Mouse (Mus musculus): ENCODE data around the gene Nt5c2.

The Nt5c2 gene

DNA sequence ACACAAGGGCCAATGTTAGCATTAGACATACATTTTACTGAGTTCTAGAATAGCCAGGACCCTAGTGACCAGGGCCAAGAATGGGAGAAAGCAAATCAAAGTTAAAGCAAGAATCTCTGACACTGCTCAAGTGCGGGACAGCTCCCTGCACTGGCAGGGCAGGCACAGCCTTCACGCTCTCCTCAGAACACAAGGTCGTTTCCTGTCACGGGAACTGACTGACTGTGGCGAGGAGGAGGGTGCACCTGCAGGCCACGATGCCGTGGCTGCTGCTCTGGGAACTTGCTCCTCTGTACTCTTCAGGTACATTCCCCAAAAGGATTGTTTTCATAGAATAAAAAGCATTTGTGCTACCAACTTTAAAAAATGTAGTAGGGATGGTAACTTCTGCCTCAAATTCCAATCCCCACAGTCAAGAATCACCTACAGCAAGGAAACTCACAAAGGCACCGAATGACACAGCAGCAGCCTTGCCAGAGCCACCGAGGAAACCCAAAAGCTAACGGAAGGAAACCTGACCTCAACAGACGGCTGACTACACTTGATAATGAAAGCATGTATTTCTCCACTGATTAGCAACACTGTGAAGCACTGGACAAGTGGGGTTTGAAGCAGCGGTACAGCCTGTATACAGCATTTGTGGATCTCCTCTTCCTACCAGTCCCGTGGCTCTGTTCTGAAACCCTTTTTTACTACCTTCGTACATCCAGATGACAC is 127.0 kb downstream of the Nt5c2 start:
- peak; percentile 37 to 42 for DNase-seq (ENCODE audit: low spot score in 2 of 2)

DNA sequence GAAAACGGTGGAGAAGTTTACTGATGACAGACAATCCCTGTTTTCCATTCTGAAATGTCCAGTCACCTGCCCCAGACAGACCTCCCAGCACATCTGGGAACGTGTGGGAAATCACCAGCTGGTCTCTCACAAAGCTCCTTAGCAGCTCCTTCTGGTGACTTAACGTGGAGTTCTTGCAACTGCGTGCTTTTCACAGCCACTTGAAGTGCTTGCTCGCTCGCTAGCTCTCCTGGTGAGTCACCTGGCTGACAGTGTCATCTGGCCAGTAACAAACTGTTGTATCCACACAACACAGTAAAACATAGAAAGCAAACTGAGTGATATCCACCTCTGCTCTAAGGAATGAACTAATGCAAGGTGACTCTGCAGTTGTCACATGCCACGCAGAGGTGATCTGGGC is 128.1 kb downstream of the Nt5c2 start:
- DNase-seq (ENCODE audit: low spot score in 2 of 2), result no peak

DNA sequence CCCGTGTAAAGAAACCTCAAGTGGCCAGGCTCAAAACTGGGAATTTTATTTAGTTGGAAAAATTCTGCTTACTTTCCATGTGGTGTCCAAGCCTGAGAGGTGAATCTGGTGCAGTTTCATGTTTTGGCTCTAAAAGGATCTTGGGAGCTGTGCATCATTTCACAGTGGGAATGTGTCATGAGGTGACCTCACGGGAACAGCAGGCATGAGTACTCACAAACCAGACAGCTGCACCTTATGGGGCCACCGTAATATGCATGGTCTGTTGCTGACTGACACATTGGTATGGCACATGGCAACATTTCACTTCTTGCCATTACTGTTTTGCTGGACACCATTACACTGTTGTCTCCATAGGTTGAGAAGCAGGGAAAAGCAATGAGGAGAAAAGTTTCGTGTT is 129.6 kb downstream of the Nt5c2 start:
- DNase-seq (ENCODE audit: low spot score in 2 of 2), result no peak

DNA sequence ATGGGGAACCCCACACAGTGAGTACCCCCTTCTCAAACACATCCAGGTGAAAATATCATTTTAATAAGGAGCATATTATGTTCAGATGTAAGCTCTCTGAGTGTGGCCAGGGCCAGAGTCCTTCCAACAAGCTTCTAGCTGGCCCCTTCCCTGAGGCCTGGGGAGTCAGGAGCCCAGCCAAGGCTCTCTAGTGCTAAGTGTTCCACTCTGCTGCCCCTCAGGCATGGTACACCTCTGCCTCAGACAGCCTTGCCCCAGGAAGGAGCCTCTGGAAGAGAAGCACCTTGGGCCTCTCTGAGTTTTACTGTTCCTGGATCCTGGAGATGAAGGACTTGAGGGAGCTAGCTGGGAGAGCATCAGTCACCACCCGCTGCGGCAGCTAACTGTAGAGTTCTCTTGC is 135.1 kb downstream of the Nt5c2 start:
- no peak for DNase-seq (ENCODE audit: low spot score in 2 of 2)

DNA sequence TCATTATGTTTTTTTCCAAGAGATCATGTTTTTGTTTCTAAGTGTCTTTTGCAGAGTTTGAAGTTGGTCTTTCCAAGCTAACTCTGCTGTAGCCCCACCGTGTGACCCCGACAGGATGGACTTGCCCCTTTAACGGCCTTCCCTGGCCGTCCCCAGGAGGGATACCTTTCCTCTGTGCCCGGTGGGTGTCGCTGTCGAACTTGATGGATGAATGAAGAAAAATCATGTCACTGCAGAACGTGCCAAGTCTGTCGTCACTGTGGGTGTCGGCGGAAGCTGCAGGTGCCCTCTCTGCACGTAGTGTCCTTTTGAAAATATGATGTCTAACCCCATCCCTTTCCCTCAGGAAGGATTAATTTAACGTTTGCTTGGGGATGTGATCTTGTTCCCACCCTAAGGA is 136.6 kb downstream of the Nt5c2 start:
- DNase-seq (ENCODE audit: low spot score in 2 of 2), result peak; percentile 53 to 55

DNA sequence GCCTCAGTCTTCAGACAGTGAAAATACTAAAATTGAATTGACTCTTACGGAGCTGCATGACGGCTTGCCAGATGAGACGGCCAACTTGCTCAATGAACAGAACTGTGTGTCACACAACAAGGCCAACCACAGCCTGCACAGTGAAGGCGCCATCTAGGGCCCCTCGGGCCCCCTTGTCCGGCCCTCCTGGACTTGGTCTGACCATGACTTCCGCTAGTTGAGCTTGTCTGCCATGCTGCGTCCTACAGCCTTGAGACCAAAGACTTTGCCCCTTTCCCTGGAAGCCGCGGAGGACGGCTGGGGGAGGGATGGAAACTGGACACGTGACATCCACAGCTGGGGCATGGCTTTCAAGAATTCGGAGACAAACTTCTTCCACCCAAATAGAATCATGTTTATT is 137.1 kb downstream of the Nt5c2 start:
- DNase-seq (ENCODE audit: low spot score in 2 of 2), result no peak

DNA sequence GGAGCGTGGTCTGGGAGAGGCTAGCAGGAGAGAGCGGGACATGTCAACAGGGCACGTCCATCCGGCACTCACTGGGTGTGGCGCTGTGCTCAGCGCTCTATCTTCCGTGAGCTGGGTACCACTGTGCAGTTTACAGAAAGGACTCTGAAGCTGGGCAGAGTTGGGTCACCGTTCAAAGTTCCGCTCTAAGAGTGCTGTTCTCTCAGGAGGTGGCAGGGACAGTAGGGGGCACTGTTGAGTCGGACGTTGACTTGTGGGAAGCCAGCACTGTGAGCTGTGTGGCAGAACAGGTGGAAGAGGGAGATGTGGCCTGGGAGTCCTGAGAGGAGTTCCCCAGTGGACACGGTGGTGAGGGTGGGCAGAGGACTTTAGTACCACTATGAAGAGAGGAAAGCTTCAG is 139.2 kb downstream of the Nt5c2 start:
- peak; percentile 67 to 79 for DNase-seq (ENCODE audit: low spot score in 2 of 2)

DNA sequence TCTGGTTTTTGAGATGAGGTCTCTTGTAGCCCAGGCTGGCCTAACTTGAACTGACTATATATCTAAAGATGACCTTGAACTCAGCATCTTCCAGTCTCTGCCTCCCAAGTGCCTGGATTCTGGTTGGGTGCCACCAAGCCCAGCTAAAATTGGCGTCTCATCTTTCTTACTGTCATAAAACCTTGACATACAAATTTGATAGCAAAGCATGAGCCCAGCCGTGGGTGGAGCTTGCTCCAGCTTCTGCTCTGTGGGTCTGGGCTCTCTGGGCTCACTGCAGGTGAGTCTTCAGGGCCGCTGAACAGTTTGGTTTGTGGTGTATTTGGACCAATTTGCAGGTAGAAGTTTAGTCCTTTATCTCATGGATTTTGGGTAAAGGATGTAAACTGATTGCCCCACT is 141.0 kb downstream of the Nt5c2 start:
- DNase-seq (ENCODE audit: low spot score in 2 of 2), result no peak

DNA sequence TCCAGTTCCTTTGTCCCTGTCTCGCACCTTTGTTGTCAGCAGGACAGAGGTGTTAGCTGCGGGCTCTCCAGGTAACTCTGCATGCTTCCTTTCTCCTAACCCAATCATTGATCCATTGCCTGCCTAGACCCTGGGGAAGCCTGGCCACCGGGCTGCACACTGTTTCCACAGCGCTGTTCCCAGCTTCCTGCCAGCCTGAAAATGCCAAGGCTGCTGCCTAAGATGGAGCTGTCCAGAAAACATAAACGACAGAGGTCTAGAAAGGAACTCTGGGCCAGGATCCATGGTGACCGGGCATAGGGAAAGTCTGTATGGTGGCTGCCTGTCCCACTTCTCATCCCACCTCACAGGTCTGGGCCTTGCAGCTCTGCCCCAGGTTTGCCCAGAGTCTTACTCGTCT is 143.3 kb downstream of the Nt5c2 start:
- no peak for DNase-seq (ENCODE audit: low spot score in 2 of 2)

DNA sequence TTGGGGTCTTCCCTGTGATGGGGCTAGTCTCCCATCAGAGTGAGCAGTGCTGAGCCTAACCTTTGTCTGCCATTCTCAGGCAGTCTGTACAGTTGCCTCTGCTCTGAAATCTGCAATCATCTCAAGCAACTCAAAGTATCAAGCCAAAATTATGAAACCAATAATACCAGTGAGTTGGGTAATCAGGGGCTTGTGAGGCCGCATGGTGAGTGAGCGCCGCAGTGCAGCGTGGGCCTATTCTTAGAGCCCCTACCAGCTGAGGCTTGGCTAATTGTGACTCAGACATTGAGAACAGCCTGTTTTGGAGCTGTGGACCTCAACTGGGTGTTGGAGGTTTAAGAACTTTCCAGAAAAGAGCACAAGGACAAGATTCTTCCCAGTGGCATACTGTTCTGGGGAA is 143.9 kb downstream of the Nt5c2 start:
- no peak for DNase-seq (ENCODE audit: low spot score in 2 of 2)

DNA sequence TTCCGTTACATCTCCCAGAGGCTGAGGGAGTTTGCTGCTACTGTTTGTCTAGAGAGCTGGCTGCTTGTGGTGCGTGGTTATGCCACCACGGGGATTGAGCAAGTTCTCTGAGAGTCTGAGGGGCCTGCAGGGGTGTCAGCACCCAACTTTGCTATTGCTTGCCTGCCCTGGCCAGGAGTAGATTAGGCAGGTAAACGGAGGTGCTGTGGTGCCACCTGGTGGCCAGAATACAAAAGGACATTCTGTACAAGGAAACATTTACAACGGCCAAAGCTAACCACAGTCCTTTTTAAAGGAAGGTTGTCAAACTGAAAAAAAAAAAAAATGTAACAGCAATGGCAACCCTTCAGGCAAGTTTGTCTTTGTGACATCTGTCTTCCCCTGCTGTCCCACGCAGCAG is 145.4 kb downstream of the Nt5c2 start:
- DNase-seq (ENCODE audit: low spot score in 2 of 2), result peak; percentile 88 to 90

DNA sequence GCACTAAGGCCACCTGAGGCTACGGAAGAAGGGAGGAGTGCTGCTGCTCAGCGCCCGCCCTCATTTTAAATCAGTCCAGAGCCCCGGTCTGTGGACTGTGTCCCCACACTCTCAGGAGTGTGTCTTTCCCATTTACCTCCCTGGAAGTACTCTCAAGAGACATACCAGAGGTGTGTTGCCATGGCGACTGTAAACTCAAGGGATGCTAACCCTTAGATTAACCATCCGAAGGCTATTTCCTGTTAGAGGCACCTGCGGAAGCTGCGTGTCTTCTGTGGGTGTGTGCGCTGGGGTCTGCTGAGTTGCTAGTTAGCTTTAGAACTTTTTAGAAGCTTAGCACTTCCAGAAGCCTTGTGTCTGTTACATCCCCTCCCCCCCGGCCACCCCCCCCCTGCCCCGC is 145.9 kb downstream of the Nt5c2 start:
- peak; percentile 31 to 44 for DNase-seq (ENCODE audit: low spot score in 2 of 2)

DNA sequence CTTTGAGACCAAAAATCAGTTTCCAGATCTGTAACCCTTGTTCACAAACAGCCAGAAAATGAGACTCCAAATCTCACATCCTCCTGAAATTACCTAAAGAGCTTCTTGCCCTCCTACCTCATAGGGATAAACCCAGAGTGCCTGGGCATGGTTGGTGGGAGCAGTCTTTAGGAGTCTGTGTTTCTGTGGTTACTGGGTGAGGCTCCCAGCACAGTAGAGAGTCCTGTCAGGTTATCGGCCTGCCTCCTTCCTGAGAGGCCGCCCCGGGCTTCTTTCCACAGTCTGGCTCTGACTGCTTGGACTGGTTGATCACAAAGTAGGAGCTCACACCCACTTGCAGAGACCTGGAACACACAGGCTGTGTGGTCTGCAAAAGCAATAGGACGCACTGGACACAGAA is 149.6 kb downstream of the Nt5c2 start:
- DNase-seq (ENCODE audit: low spot score in 2 of 2), result no peak

DNA sequence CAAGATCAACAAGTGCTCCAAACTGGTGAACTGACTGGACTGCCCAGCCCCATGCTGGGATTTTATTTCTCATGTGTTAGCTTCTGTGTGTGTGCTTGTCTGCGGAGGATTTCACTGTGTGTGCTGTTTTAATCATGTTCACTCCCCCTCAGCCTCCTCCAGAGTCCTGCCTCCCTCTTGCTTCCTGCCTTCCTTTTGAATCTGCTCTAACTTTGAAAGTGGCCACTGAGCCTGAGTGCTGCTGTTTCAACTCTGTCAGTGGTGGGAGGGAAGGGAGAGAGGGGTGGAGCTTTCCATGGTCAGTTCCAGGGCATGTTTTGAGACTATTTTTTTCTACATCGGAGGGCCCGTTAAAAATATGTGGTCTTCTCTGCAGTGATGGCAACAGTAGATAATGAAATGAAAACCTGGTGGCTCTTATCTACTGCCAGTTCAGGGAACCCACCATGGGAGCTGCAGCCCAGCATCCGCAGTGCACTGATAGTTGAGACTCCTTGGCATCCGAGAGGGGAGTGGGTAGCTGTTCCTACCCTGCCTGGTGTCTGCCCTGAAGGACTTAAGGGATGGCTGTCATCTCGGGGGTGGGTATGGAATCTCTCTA is 150.1 kb downstream of the Nt5c2 start:
- no peak for DNase-seq (ENCODE audit: low spot score in 2 of 2)

DNA sequence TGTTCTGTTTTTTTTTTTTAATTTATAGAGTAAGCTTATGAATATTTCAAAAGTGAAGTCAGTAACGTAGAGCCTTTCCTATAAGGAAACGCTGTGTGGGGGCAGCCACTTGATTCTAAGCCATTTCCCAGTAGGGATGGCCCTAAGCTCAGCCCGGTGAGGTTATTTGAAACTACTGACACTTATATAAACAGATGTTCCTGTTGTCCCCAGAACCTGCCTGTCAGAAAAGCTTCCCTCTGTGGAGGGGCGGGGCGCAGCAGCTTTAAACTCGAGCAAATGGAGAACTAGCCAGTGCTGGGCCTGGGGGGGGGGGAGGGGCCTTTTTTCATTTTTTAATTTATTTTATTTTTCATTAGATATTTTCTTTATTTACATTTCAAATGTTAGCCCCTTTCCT is 150.9 kb downstream of the Nt5c2 start:
- peak in 1 of 2 experiments; percentile 12 for DNase-seq (ENCODE audit: low spot score in 2 of 2)

DNA sequence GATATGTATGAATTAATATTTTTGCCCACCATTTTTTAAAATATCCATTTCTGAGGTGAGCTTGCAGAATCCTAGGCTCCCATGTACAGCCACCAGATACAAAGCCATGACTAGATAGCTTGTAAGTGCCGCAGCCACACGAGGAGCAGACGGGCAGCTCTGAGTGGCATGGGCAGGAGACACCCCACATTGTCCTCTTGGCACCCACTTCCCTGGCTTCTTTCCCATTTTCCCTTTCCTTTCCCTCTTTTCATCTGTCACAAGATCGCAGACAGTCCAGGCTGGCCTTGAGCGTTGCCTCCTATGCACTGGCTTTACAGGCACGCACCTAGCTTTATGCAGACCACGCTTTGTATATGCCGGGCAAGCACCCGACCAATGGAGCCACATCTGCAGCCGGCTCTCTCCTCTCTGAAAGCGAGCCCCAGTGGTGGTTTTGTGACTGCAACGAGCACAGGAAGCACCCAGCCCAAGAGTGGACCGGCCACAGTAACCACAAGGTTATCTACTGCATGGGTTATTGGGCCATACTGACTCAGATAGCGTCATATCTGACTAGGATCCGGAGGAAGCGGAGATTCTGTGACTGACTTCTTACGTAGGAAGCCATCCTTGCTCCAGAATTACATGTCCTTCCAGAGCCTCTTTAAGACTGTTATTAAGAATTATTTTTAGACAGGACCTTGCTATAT is 151.6 kb downstream of the Nt5c2 start:
- DNase-seq (ENCODE audit: low spot score in 2 of 2), result peak; percentile 84 to 95

DNA sequence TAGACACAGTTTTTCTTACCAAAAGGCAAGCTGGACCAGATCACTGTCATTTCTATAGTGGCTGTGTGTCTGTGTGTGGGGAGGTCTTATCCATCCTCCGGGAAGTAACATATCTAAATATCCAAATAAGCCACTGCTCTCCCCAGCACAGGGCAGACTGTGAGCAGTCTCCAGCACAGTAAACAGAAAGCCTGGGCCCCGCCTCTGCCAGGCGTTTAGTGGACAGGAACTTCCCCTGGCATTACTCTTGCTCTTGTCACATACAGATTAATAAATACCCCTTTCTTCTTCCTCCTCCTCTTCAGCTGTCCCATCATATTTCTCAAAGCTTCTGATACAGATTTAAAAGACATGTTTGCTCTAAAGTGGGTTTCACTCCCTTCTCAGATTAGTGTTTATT is 152.4 kb downstream of the Nt5c2 start:
- peak; percentile 18 to 40 for DNase-seq (ENCODE audit: low spot score in 2 of 2)

DNA sequence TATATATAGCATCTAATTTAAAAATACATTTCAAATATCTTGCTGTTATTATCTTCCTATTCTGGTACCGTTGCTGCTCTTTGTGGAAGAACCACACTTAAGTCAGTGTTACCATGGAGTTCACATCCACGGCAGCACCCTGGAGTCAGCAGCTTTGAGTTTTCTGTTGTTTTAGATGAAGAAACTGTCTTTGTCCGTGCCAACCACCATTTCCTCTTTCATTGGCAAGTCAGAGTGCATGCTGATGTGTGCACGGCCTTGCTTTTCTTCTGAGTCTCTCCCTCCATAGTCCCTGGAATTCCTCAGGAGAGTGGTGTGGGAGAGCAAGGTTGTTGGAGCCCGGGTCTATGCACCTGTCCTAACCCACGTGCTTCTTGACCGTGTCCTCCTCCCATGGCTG is 156.8 kb downstream of the Nt5c2 start:
- no peak for DNase-seq (ENCODE audit: low spot score in 2 of 2)

DNA sequence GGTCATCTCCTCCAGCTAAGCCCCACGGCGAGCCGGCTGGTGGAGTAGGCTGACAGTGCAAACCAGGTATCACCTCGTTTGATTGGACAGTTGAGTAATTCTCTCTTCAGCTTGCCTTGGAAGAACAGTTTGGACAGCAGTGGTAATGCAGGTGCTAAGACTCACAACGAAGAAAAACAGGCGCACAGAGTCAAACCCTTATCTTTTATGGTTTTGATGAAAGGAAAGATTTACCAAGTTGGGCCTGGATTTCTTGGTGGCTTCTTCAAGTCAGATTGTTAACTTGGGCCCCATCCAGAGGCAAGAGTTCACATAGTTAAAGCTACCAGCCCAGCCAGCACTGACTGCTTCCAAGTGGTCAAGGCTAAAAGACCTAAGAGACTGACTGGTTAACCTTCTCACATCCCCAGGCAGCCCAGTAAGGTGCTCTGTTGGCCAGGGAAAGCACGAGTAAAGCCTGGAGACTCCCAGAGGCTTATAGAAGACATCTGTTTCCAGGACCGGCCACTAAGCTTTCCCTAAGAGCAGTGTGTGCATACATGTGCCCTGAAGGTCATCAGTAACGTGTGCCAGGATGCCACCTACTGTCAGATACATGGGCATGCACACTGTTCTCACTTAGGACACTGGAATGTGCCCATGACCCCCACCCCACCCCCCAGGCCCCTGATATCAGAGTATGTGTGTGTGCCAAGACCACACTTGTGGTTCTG is 157.5 kb downstream of the Nt5c2 start:
- DNase-seq (ENCODE audit: low spot score in 2 of 2), result no peak

DNA sequence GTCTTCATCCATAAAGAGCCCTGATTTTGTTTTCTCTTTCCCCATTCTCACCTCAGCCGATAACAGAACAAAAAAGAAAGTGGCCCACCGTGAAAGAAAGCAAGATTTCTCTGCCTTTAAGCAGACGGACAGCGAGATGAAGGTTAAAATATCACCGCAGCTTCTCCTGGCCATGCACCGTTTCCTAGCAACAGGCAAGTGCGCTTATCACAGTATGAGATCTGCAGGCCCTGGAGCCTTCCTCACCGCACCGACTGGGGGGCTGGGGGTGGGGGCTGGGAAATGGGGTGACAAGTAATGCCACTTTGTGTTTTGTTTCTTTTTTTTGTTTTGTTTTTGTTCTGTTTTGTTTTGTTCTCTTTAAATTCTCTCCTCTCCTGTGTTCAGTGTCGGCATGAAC is 158.2 kb downstream of the Nt5c2 start:
- DNase-seq (ENCODE audit: low spot score in 2 of 2), result no peak

DNA sequence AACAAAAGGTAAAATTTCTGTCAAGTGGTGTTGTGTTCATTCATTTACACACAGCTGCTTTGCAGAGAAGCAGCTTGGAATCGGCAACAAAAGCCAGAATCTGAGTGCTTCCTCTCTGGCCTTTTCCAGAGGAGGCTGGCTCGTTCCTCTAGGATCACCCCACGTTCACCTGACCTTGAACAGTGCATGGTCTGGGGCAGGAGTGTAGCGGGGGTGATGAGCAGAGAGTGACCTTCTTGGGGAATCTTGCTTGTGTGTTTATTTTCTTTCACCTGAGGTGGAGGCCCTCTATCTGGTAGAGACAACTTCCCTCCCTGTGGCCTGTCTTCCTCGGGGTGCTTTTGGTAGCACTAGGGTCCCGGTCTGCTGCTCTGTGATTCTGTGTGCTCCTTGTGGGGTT is 158.7 kb downstream of the Nt5c2 start:
- DNase-seq (ENCODE audit: low spot score in 2 of 2), result no peak

DNA sequence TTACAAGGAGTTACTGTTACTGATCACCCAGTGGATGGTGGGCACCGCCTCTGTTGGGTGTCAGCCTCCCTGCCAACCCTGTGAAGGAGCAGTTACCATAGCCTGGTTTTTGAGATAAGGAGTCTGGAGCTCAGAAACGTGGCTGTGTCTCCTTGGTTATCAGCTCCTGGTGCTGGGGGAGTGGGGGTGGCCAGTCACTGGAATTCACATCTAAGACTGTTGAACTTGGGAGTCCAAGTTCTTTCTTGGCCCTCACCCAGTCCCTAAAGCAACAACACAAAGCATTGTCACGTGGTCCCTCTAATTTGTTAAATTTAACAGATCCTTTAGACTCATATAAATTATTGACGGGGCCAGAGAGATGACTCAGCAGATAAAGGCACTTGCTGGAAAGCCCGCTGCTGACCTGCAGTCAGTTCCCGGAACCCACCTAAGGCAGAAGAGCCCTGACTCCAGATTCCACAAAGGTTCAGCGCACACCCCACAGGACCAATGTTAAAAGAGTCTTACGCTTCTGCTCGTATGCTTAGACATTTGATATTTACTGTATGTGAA is 165.4 kb downstream of the Nt5c2 start:
- no peak for DNase-seq (ENCODE audit: low spot score in 2 of 2)

All from natural killer cell, adult 2 months (primary cell).